Mouse (Mus musculus) frontal cortex, adult (tissue): ENCODE results near the gene Zfp583.
"Not testable (repeated sequence)": the region's sequence is repeated elsewhere in the genome, so short reads cannot be mapped to it uniquely, and the experiment has no call there.

ENCODE experiments used
- ATAC-seq: cut with Nextera tagmentation; 2 replicates; pipeline ENCODE4 v1.9.2; 2017; ENCODE audit warnings: mild to moderate bottlenecking, moderate library complexity, mixed read lengths; ENCODE audit not compliant: low TSS enrichment

Zfp583 gene

DNA sequence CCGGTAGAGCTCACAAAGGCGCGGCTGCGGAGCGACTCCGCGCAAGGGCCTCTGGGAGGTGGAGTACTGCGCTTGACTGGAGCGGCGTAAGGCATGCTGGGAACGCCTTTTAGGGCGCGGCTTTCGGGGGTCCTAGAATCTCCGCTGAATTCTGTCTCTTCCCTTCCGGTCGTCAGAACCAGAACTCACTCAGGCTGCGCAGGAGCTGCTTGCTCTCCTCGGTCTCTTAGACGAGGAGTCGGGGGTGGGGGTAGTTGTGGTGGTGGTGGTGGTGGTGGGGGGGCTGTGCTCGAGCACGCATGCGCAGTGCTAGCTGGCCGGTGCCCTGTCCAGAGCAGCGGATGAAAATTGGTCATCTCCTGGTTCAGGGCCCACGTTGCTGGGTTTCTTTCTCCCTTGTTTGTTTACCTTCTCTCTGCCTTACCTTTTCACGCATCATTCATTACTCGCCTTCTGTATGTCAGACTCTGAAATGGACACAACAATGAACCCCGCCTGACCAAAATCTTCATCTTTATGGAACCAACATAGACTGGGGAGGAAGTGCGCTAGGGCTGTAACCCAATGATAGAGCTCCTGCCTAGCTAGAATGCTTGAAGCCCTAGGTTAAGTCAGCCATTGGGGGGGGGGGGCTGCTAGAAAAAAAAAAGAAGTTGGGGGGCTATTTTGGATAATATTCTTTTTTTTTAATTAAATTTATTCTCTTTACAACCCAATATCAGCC, at the start of gene Zfp583:
Gene Zfp583 (minus strand): TSS at position 53 of the 724 bp plus-strand sequence.
- peak; percentile 97 for ATAC-seq

DNA sequence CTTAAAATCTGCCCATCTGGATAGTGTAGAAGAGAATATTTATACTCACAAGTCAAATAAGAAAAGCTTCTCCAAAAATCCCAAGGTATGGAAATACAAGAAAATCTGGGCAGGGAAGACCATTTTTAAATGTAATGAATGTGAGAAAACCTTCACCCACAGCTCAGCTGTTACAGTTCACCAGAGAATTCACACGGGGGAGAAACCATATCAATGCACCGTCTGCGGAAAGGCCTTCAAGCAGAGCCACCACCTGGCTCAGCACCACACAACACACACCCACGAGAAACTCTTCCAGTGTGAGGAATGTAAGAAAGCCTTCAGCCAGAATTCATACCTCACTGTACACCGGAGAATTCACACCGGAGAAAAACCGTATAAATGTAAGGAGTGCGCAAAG, 47.4 kb upstream of the Zfp583 start:
- ATAC-seq, result peak; percentile 76

DNA sequence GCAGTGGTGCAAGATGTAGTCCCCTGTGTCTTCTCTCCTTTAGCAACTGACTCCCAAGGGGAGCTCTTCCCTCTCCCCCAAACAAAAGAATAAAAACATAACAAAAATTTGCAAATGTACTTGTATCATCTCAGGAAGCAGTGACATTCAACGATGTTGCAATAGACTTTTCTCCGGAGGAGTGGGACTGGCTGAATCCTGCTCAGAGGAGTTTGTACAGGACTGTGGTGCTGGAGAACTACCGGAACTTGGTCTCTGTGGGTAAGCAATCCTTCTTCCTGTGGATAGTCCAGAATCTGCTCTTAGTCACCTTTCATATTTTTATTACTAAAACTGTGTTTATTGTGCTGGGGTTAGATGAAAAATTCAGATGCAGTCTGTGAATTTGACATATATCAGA, 41.9 kb upstream of the Zfp583 start:
- no peak for ATAC-seq

DNA sequence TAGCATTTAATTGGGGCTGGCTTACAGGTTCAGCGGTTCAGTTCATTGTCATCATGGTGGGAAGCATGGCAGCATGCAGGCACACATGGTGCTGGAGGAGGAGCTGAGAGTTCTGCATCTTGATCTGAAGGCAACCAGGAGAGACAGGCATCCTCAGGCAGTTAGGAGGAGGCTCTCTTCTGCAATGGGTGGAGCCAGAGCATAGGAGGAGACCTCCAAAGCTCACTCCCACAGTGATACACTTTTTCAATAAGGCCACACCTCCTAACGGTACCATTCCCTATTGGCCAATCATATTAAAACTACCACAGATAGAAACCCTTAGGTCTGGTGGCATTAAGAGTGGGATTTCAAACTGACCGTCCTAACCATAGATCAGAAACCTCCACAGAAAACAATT, 38.4 kb upstream of the Zfp583 start:
- no peak for ATAC-seq

DNA sequence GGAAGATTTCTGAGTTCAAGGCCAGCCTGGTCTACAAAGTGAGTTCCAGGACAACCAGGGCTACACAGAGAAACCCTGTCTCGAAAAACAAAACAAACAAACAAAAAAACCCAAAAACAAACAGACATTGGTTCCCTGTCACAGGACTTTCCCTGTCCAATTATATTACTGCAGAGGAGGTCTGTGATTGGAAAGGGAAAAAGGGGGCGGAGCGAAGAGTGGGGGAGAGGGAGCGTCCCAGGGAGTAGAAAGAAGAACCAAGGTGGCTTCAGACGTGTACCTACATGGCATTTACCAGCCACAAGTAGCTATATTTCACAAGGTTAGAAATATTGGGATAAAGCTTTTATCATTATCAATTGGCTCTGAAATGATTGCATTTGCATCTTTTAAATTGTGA, 37.1 kb upstream of the Zfp583 start:
- ATAC-seq, result not testable (repeated sequence)

DNA sequence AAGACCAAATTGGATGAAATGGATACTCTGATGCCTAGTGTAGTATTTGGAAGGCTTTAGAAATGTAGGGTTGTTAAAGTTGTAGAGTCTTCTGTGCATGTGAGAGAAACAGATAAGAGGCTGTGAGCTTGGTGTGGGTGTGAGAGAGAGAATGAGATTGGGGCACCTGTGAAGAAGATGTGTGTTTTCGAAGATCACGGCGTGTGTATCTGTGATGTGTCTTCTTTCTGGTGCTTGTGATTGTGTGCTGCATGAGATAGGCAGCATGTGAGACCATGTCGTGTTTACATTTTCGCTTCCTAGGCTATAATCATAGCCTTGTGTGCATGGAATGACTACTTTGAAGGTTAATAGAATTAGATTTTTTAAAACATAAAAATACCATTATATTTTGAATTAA, 36.1 kb upstream of the Zfp583 start:
- no peak for ATAC-seq

DNA sequence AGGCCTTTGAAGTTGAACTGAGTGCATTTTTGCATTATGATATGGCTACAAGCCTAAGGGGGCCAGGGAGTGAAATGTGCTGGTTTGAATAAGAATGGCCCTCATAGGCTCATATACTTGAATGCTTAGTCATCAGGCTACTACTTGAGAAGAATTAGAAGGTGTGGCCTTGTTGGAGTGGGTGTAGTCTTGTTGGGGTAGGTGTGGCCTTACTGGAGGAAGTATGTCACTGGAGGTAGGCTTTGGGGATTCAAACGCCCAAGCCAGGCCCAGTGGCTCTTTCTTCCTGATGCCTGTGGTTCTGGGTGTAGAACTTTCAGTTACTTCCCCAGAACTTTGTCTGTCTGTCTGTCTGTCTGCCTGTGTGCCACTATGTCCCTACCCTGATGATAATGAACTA, 33.7 kb upstream of the Zfp583 start:
- ATAC-seq, result no peak

DNA sequence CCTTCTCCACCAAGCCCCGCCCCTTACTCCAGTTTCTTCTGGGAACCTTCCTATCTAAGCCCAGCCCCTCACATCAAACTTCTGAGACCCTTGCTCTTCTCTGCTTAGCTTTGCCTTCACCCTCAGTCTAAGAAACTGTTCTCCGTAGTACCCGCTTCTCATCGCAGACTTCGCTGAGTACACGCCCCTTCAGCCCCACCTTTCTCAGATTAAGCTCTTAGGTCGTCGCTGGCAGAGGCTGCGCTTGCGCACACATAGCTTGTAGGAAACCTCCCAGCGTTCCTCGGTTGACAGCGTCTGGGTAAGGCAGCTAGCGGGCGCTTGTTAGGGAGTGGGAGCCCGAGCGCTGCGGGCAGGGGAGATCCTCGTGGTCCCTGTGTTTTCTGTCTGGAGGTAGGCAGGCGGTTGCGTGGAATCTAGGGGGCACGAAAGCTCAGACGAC, 32.0 kb upstream of the Zfp583 start, which contains the start of gene Zfp78:
Gene Zfp78 (plus strand): TSS at position 234 of the 442 bp plus-strand sequence.
- ATAC-seq, result peak; percentile 80

DNA sequence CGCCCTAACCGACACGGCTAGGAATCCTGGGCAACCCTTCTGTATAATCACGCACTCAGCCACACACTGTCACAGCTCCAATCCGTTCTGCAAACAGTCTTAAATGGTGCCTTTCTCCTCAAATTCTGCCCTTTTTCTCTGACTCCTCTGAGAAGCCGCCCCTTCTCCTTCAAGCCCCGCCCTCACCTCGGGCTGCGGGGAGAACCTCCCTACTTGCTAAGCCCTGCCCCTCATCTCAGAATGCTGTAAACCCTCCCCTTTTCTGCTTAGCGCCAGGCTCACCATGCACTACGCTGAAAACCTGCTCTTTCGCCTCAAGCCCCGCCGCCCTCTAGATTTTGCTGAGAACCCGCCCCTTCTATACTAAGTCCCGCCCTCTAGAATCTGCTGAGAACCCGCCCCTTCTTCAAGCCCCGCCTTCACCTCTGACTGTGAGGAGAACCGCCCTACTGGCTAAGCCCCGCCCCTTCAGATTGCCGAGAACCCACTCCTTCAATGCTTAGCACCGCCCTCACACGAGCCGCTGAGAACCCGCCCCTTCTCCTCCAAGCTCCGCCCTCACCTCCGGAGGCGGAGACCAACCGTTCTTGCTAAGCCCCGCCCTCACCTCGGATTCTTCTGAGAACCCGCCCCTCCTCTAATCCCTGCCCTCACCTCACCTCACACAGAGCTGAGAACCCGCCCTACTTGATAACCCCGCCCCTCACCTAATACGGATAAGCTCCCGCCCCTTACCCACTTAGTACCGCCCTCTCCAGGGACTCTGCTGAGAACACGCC, 31.4 kb upstream of the Zfp583 start:
- peak; percentile 84 for ATAC-seq

DNA sequence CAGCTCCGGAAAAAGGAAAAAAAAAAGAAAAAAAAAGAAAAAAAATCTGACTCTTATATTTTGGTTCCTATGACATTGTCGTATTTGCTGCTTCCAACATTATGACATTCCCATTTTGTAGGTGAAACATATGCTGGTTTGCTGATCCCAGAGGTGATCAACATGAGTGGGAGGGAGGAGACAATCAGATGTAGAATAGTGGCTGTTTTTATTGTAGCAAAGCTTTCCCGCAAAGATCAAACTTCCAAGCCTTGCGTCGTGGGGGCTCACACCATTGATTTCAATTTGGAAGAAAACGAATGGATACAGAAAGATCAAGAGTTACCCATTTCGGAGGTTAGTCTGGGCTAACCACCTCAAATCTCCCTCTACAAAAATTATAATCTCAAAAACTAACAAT, 30.7 kb upstream of the Zfp583 start:
- no peak for ATAC-seq

DNA sequence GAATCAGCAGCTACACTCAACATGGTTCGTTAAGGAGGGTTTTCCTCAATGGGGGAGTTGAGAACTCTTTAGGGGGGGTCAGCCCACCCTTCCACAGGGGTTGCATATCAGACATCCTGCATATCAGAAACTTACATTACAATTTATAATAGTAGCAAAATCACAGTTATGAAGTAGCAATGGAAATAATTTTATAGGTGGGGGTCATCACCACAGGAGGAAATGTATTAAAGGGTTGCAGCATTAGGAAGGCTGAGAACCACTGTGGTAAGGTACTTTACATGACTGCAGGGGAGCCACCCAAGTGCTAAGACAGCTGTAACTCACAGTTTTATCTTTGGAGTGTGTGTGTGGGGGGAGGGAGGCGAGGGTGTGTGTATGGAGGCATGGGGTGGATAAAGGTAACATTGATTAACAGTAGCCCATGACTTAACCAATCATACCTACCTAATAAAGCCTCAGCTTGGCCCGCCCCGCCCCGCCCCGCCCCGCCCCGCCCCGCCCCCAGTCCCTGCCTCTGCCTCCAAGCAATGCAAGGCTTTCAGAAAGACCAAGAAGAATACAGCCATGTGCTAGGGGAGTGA, 29.5 kb upstream of the Zfp583 start:
- ATAC-seq, result no peak

DNA sequence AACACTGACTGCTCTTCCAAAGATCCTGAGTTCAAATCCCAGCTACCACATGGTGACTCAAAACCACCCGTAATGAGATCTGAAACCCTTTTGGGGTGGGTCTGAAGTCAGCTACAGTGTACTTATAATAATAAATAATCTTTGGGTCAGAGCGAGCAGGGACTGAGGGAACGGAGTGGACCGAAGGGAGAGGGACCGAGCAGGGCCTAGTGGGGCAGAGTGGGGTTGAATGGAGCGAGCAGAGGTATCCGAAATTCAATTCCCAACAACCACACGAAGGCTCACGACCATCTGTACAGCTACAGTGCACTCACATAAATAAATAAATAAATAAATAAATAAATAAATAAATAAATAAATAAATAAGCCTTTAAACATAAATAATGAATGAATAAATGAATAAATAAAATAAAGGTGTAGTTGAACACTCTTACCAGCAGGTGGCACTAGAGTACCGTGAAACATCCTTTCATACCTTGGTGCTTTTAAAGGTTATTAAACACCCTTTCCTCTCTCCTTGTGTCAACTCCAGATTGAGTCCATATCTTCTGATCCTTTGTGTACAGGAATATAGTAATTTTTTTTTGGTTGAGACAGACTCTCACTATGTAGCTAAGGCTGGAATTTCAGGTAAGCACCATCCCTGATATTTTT, 28.0 kb upstream of the Zfp583 start:
- ATAC-seq, result no peak

DNA sequence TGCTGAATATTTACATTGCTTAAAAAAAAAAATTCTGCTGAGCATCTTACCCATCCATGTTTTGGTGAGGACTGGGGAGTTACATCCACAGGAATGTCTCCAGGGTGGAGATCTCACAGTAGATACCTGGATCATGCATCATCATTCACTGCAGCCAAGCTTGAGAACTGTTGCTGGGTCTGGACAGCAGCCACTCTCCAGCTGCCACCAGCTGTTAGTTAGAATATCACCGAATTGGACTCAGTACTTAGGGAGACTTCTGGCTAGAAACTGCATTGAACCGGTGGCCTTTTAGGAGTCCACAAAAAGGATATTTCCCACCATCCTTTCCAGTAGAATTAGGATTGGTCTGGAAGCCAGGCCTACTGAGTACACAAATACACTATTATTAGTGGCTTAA, 27.0 kb upstream of the Zfp583 start:
- ATAC-seq, result no peak

DNA sequence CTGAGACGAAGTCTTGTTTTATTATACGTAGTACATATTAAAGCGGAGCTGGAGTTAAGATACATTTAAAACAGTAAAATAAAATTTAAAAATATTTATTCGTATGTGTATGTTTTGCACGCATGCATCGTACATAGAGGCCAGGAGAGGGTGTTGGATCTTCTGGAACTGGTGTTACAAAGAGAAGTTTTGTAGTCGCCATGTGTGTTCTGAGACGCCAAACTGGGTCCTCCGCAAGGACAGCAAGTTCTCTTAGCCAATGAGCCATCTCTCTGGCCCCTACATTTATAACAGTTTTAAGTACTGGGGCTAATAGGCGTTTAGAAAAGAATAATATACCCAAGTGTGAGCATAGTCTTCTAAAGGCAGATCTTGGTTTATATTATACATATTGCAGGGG, 13.0 kb upstream of the Zfp583 start:
- ATAC-seq, result no peak

DNA sequence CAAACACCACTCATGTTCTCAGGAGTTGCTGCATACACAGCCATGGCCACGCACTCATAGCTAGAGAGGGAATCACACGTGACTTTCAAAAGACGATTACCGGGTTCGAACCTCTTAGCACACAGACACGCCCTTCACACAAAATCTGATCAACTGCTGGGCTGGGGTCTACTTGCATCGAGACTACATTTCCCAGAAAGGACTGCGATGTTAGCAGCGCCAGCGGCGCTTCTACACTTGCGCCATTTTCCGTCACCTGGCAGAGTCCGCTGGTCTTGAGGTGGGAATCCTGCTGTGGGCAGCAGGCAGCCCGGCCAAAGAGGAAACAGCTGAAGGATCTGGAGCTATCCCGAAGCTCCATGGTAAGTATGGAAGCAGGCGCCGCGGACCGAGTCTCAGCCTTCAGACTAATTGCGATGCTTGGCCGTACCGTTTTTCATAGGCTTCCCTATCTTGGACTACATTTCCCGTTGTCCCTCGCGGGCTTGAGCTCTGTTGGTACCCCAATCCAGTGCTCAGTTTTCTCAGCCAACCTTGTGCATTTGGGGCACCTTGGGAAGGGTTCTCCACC, 12.5 kb upstream of the Zfp583 start, which contains the start of gene Gm3854:
Gene Gm3854 (plus strand): TSS at position 259 of the 571 bp plus-strand sequence.
- peak; percentile 100 for ATAC-seq

DNA sequence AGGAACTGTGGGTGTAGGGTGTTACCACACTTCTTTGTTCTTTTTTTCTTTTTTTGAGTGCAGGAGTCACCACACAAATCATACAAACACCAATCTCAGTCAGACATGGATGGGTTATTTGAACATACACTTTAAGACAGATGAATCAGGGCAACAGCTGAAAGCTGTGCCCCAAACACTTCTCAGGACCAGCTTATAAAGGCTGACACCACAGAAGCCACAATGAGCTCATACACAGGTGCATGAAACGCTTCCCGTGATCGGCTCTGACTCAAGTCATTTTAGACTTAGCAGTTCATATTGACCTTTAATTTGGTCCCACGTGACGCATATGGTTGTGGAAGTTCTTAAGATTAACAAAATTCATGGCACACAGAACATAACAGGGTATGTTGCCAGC, 8.8 kb upstream of the Zfp583 start:
- no peak for ATAC-seq

DNA sequence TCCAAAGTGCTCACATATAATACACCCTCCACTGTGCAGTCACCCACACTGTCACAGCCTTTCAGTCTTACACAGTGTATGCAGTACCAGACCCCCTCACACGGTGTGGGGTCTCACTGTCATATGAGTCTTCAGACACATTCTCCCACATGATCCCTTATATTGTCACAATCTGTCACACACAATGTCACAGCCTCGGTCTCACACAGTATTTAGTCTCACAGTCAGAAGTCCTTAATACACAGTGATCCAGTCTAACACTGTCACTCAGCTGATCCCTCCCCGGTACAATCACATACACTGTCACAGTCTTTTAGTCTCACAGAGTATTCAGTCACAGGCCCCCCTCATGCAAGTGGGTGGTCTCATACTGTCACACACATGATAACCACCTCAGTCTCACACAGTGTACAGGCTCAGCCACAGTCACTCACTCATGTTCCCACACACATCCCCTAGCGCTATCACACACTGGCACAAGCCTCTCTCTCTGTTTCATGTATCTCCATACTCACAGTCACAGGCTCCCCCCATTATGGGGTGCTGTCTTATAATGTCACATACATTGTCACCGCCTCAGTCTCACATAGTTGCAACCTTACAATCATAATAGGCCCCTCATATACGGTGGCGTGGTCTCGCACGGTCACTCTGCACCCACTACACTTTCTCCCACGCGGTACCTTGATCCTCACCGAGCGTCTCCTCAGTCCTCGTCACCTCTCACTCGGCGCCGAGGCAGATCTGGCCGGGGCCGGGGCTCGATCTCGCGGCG, 440 bp downstream of the Zfp583 start:
- ATAC-seq, result peak; percentile 73

DNA sequence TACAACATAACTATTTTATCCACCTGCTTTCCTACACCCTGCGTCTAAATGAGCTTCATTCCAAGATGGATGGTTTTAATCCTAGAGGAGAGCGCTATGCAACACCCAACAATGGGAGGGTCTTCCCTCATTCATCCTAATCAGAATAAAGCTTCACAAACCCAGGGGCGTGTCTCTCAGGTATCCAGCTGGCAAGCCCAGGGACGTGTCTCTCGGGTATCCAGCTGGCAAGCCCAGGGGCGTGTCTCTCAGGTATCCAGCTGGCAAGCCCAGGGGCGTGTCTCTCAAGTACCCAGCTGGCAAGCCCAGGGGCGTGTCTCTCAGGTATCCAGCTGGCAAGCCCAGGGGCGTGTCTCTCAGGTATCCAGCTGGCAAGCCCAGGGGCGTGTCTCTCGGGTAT, 30.3 kb downstream of the Zfp583 start:
- not testable (repeated sequence) for ATAC-seq

DNA sequence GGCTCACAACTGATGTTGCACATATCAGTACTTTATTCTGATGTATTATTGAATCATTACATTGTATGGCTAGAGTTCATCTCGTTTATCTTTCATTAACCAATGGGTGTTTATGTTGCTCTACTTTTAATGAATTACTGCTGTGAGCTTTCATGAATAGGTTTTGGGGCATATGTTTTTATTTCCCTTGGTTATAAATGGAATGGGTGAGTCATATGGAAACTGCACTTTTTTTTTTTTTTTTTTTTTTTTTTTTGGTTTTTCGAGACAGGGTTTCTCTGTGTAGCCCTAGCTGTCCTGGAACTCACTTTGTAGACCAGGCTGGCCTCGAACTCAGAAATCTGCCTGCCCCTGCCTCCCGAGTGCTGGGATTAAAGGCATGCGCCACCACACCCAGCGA, 40.0 kb downstream of the Zfp583 start:
- not testable (repeated sequence) for ATAC-seq

DNA sequence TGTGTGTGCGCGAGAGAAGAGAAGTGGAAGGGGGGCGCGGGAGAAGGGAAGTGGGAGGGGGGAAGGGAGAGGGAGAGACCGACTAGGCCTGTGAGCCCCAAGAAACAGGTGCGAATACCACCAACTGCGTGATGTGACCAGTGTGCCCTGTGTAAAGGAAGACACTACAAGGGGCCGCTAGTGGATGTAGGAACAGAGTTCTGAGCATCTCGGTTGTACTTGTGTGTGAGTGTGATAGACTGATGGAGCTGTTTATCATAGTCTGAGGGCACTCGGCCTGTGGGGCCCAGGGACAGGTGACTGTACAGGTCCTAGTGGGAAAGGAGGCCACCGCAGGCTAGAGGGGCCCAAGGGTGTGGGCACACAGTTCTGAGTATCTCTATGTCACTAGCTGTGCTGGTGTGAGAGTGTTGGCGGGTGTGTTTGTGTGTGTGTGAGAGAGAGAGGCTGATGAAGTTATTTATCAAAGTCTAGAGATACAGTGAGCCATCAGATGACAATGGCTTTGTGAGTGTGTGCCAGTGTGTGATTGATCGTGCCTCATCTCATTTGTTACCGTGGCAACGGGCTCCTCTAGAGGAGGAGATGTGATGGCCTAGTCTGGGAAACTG, 44.1 kb downstream of the Zfp583 start:
- ATAC-seq, result no peak
